Mouse (Mus musculus) stomach, postnatal 0 days (tissue): Measurements from ENCODE around the gene Tvp23b. TPM values are rescaled to one million over a fixed set of nuclear protein-coding genes. Genes with fewer than 3 reads are reported as not detected.
A peak's percentile ranks its signal among the peaks of the same experiment; 100 is the strongest.

ENCODE experiments used
- ATAC-seq: fragments of 200-750 bp; cut with Nextera tagmentation; 2 replicates; pipeline ENCODE4 v1.8.0; 2017; ENCODE audit not compliant: low FRiP score, low TSS enrichment
- DNase-seq: peaks from one replicate; pipeline ENCODE4 v3.0.0-alpha.2; 2016; ENCODE audit warnings: low spot score
- H3K27ac ChIP-seq: fragments of 300-500 bp; sonication (generic); replicated peaks from 2 replicates; pipeline ENCODE4 v1.5.1; 2014; ENCODE audit warnings: mild to moderate bottlenecking, control low read depth
- H3K27me3 ChIP-seq: fragments of 300-500 bp; sonication (generic); 2 replicates; pipeline ENCODE4 v1.6.1; 2014; ENCODE audit warnings: low read length; ENCODE audit not compliant: control insufficient read depth, insufficient read depth
- H3K36me3 ChIP-seq: fragments of 300-500 bp; sonication (generic); 2 replicates; pipeline ENCODE4 v1.6.1; 2014; ENCODE audit warnings: low read length, mixed read lengths; ENCODE audit not compliant: control insufficient read depth, insufficient read depth
- H3K4me1 ChIP-seq: fragments of 300-500 bp; sonication (generic); replicated peaks from 2 replicates; pipeline ENCODE4 v1.6.1; 2014; ENCODE audit warnings: antibody characterized with exemption; ENCODE audit not compliant: control insufficient read depth, insufficient read depth
- H3K4me2 ChIP-seq: fragments of 300-500 bp; sonication (generic); replicated peaks from 2 replicates; pipeline ENCODE4 v1.6.1; 2014; ENCODE audit warnings: low read depth, mild to moderate bottlenecking, control low read depth, moderate library complexity
- H3K4me3 ChIP-seq: fragments of 300-500 bp; sonication (generic); 2 replicates; pipeline ENCODE4 v1.5.1; 2014; ENCODE audit warnings: low read depth, low read length, control low read depth
- H3K9ac ChIP-seq: fragments of 300-500 bp; sonication (generic); 2 replicates; pipeline ENCODE4 v1.6.1; 2014; ENCODE audit warnings: mild to moderate bottlenecking, low read length, control low read depth, mixed read lengths
- H3K9me3 ChIP-seq: fragments of 300-500 bp; sonication (generic); 2 replicates; pipeline ENCODE4 v1.6.1; 2016; ENCODE audit warnings: low read length; ENCODE audit not compliant: control insufficient read depth
- CTCF ChIP-seq: IDR thresholded peaks from 2 replicates; pipeline ENCODE4 v1.5.1; 2016; ENCODE audit warnings: antibody characterized with exemption, low read depth, mild to moderate bottlenecking, moderate library complexity
- EP300 ChIP-seq: optimal IDR thresholded peaks from 2 replicates; pipeline ENCODE3; 2016; ENCODE audit warnings: antibody characterized with exemption
- WGBS: fragments of 180-500 bp; shearing (Covaris S2); extraction: QIAGEN DNeasy Blood & Tissue Kit; methylation state at CpG from one replicate; pipeline ENCODE4 v1.1.7; 2014; 5-methylcytosine and 5-hydroxymethylcytosine counted together
- polyA plus RNA-seq: library from polyadenylated mRNA; unstranded; fragments of >200 nt; fragmentation: Nextera tagmentation; extraction: Ambion mirVana; gene quantifications from 2 replicates; pipeline ENCODE4 v1.2.1, GENCODE M21; 2015

Gene Tvp23b
- polyA plus RNA-seq: 67.2 and 71.1 TPM in 2 replicates

GRCm38 (mm10) chr11:62879220-62880048, at the start of gene Tvp23b:
Gene Tvp23b, plus strand, starts transcription at chr11:62879455.
- Histone ChIP-seq H3K9me3 (no peaks in the 10 kb centered on the region), H3K4me2 (peak within 1 kb of the TSS; percentile 77), H3K9ac (peak within 1 kb of the TSS; percentile 93), H3K36me3 (no peaks in the 10 kb centered on the region), H3K4me3 (peak within 1 kb of the TSS; percentile 82), H3K27me3 (no peaks in the 10 kb centered on the region), H3K4me1 (no peaks in the 10 kb centered on the region), H3K27ac (peak within 1 kb of the TSS; percentile 90)
- WGBS: 1% methylated on average over 53 of the region's 55 CpGs
- ATAC-seq (peak; percentile 99), DNase-seq (peak; percentile 100)
- TF ChIP-seq CTCF: peak; percentile 1; the same call in 1 of the 2 replicates
- no peak for TF ChIP-seq EP300

GRCm38 (mm10) chr11:62830387-62830786, 48.9 kb upstream of the Tvp23b start:
- Histone ChIP-seq H3K4me3 (no peak overlapping the region), H3K4me2 (no peak overlapping the region), H3K4me1 (peaks cover 3% of the 10 kb centered on the region), H3K36me3 (peaks cover 18% of the 10 kb centered on the region), H3K9ac (no peak overlapping the region), H3K27me3 (no peaks in the 10 kb centered on the region), H3K27ac (no peak overlapping the region), H3K9me3 (no peaks in the 10 kb centered on the region)
- 92% methylated on average over 2 of the region's 2 CpGs for WGBS
- DNase-seq (no peak), ATAC-seq (no peak)
- no peak for TF ChIP-seq EP300
- TF ChIP-seq CTCF: no peak

GRCm38 (mm10) chr11:62831906-62832305, 47.3 kb upstream of the Tvp23b start:
- Histone ChIP-seq H3K4me2 (no peak overlapping the region), H3K4me3 (no peak overlapping the region), H3K27me3 (no peaks in the 10 kb centered on the region), H3K36me3 (peaks cover 20% of the 10 kb centered on the region), H3K27ac (no peak overlapping the region), H3K9ac (no peak overlapping the region), H3K9me3 (no peaks in the 10 kb centered on the region), H3K4me1 (no peaks in the 10 kb centered on the region)
- no peak for DNase-seq
- ATAC-seq: no peak
- TF ChIP-seq CTCF: no peak
- no peak for TF ChIP-seq EP300

- Histone ChIP-seq H3K27me3 (no peaks in the 10 kb centered on the region), H3K27ac (no peak overlapping the region), H3K4me3 (no peak overlapping the region), H3K4me2 (no peak overlapping the region), H3K4me1 (no peaks in the 10 kb centered on the region), H3K36me3 (peaks cover 8% of the 10 kb centered on the region; the same call in 1 of the 2 replicates), H3K9ac (no peak overlapping the region), H3K9me3 (no peaks in the 10 kb centered on the region)
- ATAC-seq (no peak), DNase-seq (no peak)
- TF ChIP-seq EP300 (no peak), CTCF (no peak)
- WGBS: 83% methylated on average over 5 of the region's 5 CpGs
Measured at GRCm38 (mm10) chr11:62844562-62844961, 34.7 kb upstream of the Tvp23b start.

GRCm38 (mm10) chr11:62845730-62846129, 33.5 kb upstream of the Tvp23b start:
- Histone ChIP-seq H3K4me2 (no peak overlapping the region), H3K9me3 (no peaks in the 10 kb centered on the region), H3K9ac (no peak overlapping the region), H3K27me3 (no peaks in the 10 kb centered on the region), H3K4me1 (no peaks in the 10 kb centered on the region), H3K4me3 (no peak overlapping the region), H3K27ac (no peak overlapping the region), H3K36me3 (peaks cover 6% of the 10 kb centered on the region; the same call in 1 of the 2 replicates)
- DNase-seq: no peak
- TF ChIP-seq CTCF (no peak), EP300 (no peak)
- WGBS: 64% methylated on average over 3 of the region's 3 CpGs
- peak; percentile 55; the same call in 1 of the 2 replicates for ATAC-seq

- Histone ChIP-seq H3K4me3 (peak within 1 kb of the TSS; percentile 18; the same call in 1 of the 2 replicates), H3K9ac (no peak within 1 kb of the TSS), H3K4me2 (peak within 1 kb of the TSS; percentile 34), H3K4me1 (no peaks in the 10 kb centered on the region), H3K27me3 (no peaks in the 10 kb centered on the region), H3K36me3 (peaks cover 2% of the 10 kb centered on the region; the same call in 1 of the 2 replicates), H3K9me3 (no peaks in the 10 kb centered on the region), H3K27ac (0 out of 2 replicates have a peak within 1 kb of the TSS, but pooled peaks have one; percentile 13)
- no peak for TF ChIP-seq EP300
- 27% methylated on average over 12 of the region's 12 CpGs for WGBS
- ATAC-seq (no peak), DNase-seq (no peak)
Measured at GRCm38 (mm10) chr11:62846961-62847654, 32.1 kb upstream of the Tvp23b start, which contains the start of gene Fbxw10. Gene Fbxw10, plus strand, starts transcription at chr11:62847069.
